Mouse (Mus musculus) CD4-positive, CD25-positive, alpha-beta regulatory T cell, adult 9 weeks (primary cell): ENCODE data around the gene Klhl22. TPM values are rescaled to one million over a fixed set of nuclear protein-coding genes. Genes with fewer than 3 reads are reported as not detected.

Experiments used
- polyA plus RNA-seq: library from polyadenylated mRNA; unstranded; fragments of 100-300 nt; shearing (Covaris generic); gene quantifications from one replicate; pipeline ENCODE4 v1.2.1, GENCODE M21; 2017

Klhl22 gene
- polyA plus RNA-seq, result 19.5 TPM

DNA sequence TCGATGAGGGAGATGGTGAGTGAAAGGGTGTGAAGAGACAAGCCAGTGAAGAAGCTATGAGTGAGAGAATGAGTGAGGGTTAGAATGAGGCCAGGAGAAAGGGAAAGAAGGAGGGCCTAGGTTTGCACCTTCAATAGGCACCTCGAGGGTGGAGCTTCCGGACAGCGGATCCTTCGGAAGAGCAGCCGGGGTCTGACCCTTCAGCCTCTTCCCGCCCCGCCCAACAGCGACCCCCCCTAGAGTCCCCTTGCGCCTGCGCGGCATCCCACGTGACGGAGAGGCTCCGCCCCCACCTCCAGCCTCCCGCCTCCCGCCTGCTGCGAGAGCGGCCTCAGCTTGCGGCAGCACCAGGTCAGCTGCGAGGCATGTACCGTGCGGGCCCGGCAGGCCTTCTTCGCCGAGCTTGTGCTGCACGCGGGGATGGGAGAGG is at the start of gene Klhl22:
Gene Klhl22, plus strand, starts transcription at position 275 of the 430 bp plus-strand sequence.

DNA sequence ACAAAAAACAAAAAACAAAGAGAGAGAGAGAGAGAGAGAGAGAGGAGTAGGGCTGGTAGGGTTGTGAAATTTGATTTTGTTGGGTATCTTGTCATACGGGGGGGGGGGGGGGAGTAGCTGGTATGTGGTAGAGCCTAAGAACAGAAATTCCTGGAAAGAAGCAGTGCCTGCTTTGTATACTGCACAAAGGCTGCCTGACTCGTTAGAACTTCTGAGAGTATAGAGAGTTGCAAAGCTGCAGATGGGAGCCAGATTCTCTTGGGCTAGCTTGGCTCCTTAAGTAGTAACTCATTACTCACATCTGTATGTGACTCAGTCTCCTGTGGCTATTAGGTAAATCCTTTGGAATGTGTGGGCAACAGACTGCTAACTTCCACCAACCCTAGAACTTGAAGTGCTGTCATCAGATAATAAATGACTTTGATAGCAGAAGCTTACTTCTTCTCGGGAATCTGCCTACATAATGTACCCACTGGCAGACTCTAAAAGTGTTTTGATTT is 26.5 kb upstream of the Klhl22 start, which contains the start of gene Med15:
Gene Med15, minus strand, starts transcription at position 51 of the 500 bp plus-strand sequence.

DNA sequence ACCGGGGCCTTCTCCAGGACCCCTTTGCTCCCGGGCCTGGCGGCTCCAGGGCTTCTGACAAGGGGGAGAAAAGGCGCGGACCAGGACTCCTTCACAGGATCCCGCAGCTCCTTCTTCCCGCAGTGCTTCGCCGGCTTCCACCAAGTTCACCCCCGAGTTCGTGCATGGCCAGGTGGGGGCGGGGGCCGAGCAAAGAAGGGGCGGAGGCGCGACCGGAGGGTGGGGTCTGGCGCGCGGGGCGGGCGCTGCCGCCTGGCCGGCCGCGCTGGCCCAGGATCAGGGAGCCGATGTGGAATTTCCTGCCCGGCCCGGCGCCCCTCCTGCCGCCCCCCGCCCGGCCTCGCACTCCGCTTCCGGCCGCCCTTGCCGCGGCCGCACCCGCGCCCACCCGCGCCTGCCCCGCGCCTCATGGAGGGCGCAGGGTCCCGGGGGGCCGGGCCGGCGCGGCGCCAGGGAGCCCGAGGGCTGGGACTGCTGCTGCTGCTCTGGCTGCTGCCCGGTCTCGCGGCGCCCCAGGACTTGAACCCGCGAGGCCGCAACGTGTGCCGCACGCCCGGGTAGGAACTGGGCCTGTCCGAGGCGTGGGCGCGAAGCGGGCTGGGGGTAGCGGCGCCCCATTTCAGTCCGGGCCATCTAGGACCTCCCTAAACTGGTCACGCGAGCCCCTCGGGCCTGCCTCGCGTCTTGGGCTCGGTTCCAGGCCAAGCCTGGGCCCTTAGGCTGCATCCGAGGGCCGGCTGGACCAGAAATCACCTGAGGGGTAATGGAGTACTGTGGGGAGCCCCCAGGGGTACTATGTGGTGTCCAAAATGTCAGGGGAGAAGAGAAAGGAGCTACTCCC is 37.8 kb downstream of the Klhl22 start, which contains the start of gene Scarf2:
Gene Scarf2, plus strand, starts transcription at position 312 of the 841 bp plus-strand sequence.

DNA sequence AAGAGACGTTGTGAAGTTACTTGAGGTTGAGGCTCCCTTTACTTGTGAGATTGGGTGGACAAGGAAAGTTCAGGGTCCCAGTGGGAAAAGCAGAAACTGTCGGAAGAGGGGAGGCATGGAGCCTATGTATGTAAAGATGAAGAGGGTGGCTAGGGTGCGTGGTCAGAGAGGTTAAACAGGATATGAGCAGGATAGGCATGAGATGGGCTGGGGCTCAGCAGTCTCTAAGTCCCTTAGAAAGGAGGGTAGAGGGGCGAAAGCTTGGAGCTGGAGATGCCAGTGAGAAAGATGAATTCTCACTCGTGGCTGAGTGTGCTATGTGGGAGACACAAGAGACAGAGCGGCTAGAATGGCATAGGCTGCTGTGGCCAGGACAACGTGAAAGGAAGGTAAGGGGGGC is 73.4 kb downstream of the Klhl22 start, which contains the start of gene B830017H08Rik:
Gene B830017H08Rik, plus strand, starts transcription at position 301 of the 400 bp plus-strand sequence.

DNA sequence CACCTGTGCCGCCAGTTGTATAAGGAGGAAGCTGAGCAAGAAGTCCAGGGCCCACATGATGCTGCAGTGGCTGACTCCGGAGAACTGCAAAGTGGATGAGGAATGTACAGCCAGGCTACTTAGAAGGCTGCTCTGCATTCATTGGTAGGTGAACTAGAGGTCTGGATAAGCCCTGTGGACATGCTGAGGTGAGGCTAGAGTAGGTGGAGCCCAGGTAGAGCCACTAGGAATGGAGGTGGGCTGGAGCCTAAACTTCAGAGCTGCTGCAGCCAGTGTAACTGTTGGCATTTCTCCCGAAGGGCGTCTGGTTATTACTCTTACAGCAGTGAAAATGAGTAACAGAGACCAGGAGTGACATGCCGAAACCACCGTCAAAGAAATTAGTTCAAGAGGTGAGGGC is 78.6 kb downstream of the Klhl22 start, which contains the start of gene Car15:
Gene Car15, minus strand, starts transcription at position 314 of the 400 bp plus-strand sequence.

Other genes with a start within 250 kb of the Klhl22 start
- 88.7 TPM for gene Thap7, start 228.5 kb upstream of the Klhl22 start, polyA plus RNA-seq
- gene Lrrc74b, start 198.4 kb upstream of the Klhl22 start, polyA plus RNA-seq, result not detected
- gene P2rx6, start 197.7 kb upstream of the Klhl22 start, polyA plus RNA-seq, result not detected
- 2.7 TPM for gene Slc7a4, start 176.4 kb upstream of the Klhl22 start, polyA plus RNA-seq
- gene Smpd4, start 140.3 kb upstream of the Klhl22 start, polyA plus RNA-seq, result 29.2 TPM
- 0.53 TPM for gene Ccdc74a, start 113.1 kb upstream of the Klhl22 start, polyA plus RNA-seq
- gene Med15, start 26.7 kb upstream of the Klhl22 start, polyA plus RNA-seq, result 153 TPM
- gene Scarf2, start 37.7 kb downstream of the Klhl22 start, polyA plus RNA-seq, result not detected
- not detected for gene B830017H08Rik, start 73.5 kb downstream of the Klhl22 start, polyA plus RNA-seq
- 3.8 TPM for gene Car15, start 78.7 kb downstream of the Klhl22 start, polyA plus RNA-seq
- 0.32 TPM for gene Gm20518, start 132.1 kb downstream of the Klhl22 start, polyA plus RNA-seq
- gene Tssk1, start 134.6 kb downstream of the Klhl22 start, polyA plus RNA-seq, result not detected
- 51.8 TPM for gene Dgcr2, start 138.9 kb downstream of the Klhl22 start, polyA plus RNA-seq
- 0.26 TPM for gene Tssk2, start 139.0 kb downstream of the Klhl22 start, polyA plus RNA-seq
- 75.4 TPM for gene Ess2, start 151.7 kb downstream of the Klhl22 start, polyA plus RNA-seq
- gene Gsc2, start 155.4 kb downstream of the Klhl22 start, polyA plus RNA-seq, result not detected
- gene Slc25a1, start 168.6 kb downstream of the Klhl22 start, polyA plus RNA-seq, result 16.0 TPM
- gene Vpreb2, start 220.8 kb downstream of the Klhl22 start, polyA plus RNA-seq, result not detected